Mouse (Mus musculus): ENCODE results near the gene Dag1. TPM values are rescaled to one million over a fixed set of nuclear protein-coding genes. Genes with fewer than 3 reads are reported as not detected.
"Not testable (repeated sequence)": the region's sequence is repeated elsewhere in the genome, so short reads cannot be mapped to it uniquely, and the experiment has no call there.

The Dag1 gene
- polyA plus RNA-seq, 1 experiment = 15.5 TPM

DNA sequence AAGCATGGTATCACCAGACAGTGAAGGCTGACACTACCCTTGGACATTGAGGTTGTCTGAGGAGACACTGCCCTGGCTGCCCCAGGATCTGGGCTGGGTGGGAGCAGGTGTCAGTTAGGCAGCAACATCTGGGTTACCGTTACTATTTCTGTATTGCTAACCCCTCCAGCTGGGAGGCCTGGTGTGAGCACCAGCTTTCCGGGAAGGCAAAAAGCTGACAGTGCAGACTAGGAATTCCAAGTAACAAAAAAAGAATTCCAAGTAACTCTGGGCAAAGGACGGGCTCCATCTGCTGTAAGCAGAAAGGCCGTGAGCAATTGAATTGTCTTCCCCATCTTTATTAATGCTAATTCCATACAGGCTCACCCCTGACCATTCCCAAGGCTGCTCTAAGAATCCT, 65.1 kb downstream of the Dag1 start:
- H3K36me3 ChIP-seq (ENCODE audit: control insufficient read depth, insufficient read depth, low read length) = no peaks in the 10 kb centered on the region
- H3K27me3 ChIP-seq (ENCODE audit: control insufficient read depth, insufficient read depth, low read length) = no peaks in the 10 kb centered on the region
- TF ChIP-seq POLR2A (IDR thresholded peaks at IDR 0.05; ENCODE audit: low read depth, low read length) (no peak), CTCF (IDR thresholded peaks at IDR 0.05; ENCODE audit: extremely low read depth, insufficient read depth, insufficient read length, insufficient replicate concordance) (no peak)
- 85% methylated on average over 4 of the region's 4 CpGs for WGBS
- H3K27ac ChIP-seq (ENCODE audit: insufficient read depth, low read length) = no peak overlapping the region
- H3K4me1 ChIP-seq (ENCODE audit: control insufficient read depth, insufficient read depth, insufficient read length) = peaks cover 9% of the 10 kb centered on the region; the same call in 1 of the 2 replicates
- no peak overlapping the region for H3K4me3 ChIP-seq (ENCODE audit: extremely low read depth, insufficient read depth, insufficient read length)
- DNase-seq (ENCODE audit: low read depth in 1 of 2, low spot score in 2 of 2) = no peak

DNA sequence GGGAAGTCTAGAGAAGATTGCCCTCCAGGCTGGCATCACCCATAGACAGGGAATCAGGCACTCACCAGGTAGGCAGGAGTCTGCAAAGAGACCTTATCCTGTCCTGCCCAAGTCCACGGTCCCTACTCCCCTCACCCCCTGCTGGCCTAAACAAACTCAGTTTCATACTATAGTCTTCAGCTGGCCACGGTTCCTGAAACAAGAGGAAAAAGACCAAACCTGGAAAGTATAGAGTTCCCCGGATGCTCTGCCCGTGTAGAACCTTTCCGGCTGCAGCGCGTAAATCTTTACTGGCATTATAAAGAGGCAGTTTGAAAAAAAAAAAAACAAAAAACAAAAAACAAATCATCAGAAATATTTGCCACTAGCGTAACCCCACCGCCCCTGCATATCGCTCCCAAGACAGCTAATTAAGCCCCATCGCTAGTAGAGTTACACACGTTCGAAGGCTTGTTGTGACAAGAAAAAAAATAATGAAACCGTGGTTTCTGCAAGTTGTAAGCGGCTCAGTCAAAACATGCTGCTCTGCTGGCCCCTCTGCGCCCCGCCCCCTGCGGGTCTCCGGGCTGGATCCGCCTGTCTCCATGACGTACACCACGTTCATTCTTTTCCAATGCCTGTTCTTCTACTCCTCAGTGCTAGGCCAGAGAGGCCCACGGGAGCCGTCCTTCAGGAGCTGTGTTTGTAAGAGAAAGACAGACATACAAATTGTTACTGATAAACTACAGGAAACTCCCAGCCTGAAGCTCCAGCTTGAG, 66.7 kb downstream of the Dag1 start:
- no peak for TF ChIP-seq POLR2A (IDR thresholded peaks at IDR 0.05; ENCODE audit: low read depth, low read length)
- TF ChIP-seq CTCF (IDR thresholded peaks at IDR 0.05; ENCODE audit: extremely low read depth, insufficient read depth, insufficient read length, insufficient replicate concordance) = no peak
- H3K27me3 ChIP-seq (ENCODE audit: control insufficient read depth, insufficient read depth, low read length) = no peaks in the 10 kb centered on the region
- no peak overlapping the region for H3K4me3 ChIP-seq (ENCODE audit: extremely low read depth, insufficient read depth, insufficient read length)
- H3K36me3 ChIP-seq (ENCODE audit: control insufficient read depth, insufficient read depth, low read length) = no peaks in the 10 kb centered on the region
- 56% methylated on average over 24 of the region's 24 CpGs for WGBS
- no peak for DNase-seq (ENCODE audit: low read depth in 1 of 2, low spot score in 2 of 2)
- no peak overlapping the region for H3K27ac ChIP-seq (ENCODE audit: insufficient read depth, low read length)
- H3K4me1 ChIP-seq (ENCODE audit: control insufficient read depth, insufficient read depth, insufficient read length) = peaks cover 9% of the 10 kb centered on the region; the same call in 1 of the 2 replicates

DNA sequence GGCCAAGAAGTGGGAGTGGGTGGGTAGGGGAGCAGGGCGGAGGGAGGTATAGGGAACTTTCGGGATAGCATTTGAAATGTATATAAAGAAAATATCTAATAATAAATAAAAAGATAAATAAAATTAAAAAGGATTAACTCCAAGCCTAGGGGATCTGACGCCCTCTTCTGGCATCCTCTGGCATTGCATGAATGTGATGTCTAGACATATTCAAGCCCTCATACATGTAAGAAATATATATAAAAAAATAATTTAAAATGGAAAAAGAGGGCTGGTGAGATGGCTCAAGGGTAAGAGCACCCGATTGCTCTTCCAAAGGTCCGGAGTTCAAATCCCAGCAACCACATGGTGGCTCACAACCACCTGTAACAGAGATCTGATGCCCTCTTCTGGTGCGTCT, 67.5 kb downstream of the Dag1 start:
- H3K4me1 ChIP-seq (ENCODE audit: control insufficient read depth, insufficient read depth, insufficient read length); H3K27ac ChIP-seq (ENCODE audit: insufficient read depth, low read length); H3K27me3 ChIP-seq (ENCODE audit: control insufficient read depth, insufficient read depth, low read length); H3K36me3 ChIP-seq (ENCODE audit: control insufficient read depth, insufficient read depth, low read length); DNase-seq (ENCODE audit: low read depth in 1 of 2, low spot score in 2 of 2); H3K4me3 ChIP-seq (ENCODE audit: extremely low read depth, insufficient read depth, insufficient read length): not testable (repeated sequence)
- WGBS = 69% methylated on average over 6 of the region's 6 CpGs

DNA sequence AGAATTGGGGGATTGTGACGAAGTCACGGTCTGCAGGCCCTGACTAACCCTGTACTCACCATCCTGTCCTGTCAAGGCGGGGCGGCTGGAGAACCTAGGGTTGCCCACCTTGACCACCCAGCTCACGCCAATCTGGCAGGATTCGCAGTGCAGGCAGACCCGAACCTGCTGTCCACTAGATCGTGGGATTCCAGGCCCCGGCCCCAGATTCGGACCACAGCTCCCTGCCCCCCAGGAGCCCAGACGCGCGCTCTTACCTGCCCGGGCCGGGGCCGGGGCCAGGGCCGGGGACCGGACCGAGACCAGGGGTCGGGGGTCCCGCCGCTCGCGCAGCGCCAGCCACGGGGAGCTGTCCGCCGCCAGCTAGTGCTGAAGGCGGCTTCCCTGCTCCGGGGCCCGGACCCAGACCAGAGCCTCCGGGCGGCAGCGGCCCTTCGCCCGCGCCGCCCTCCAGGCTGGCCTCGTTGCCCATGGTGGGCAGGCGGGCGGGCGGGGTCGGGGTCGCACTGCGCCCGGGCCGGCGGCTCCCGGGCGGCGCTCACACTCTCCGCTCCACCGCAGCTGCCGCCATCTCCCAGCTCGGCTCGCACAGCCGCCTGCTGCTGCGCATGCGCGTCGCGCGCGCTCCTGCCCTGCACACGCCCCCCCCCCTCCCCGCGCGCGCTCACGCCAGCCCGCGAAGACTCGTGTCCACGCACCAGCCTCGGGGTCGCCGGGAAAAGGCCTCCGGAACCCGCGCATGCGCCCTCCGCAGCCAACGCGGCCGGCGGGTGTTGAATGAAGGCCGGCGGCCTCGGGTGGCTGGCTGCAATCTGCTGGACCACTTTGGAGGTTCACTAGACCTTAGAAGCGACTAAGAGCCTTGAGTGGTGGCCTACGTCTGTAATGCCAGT, 73.7 kb downstream of the Dag1 start, which contains the start of gene Bsn:
Gene Bsn, minus strand, starts transcription at position 598 of the 893 bp plus-strand sequence.
- Histone ChIP-seq H3K4me3 (ENCODE audit: extremely low read depth, insufficient read depth, insufficient read length) (peak within 1 kb of the TSS; percentile 52; the same call in 1 of the 2 replicates), H3K4me1 (ENCODE audit: control insufficient read depth, insufficient read depth, insufficient read length) (no peaks in the 10 kb centered on the region; the same call in none of the 2 replicates), H3K36me3 (ENCODE audit: control insufficient read depth, insufficient read depth, low read length) (no peaks in the 10 kb centered on the region), H3K27ac (ENCODE audit: insufficient read depth, low read length) (no peak within 1 kb of the TSS), H3K27me3 (ENCODE audit: control insufficient read depth, insufficient read depth, low read length) (peaks cover 8% of the 10 kb centered on the region)
- WGBS = 4% methylated on average over 84 of the region's 91 CpGs
- TF ChIP-seq CTCF (IDR thresholded peaks at IDR 0.05; ENCODE audit: extremely low read depth, insufficient read depth, insufficient read length, insufficient replicate concordance) (no peak), POLR2A (IDR thresholded peaks at IDR 0.05; ENCODE audit: low read depth, low read length) (no peak)
- peak in 1 of 2 experiments; percentile 31 for DNase-seq (ENCODE audit: low read depth in 1 of 2, low spot score in 2 of 2)

DNA sequence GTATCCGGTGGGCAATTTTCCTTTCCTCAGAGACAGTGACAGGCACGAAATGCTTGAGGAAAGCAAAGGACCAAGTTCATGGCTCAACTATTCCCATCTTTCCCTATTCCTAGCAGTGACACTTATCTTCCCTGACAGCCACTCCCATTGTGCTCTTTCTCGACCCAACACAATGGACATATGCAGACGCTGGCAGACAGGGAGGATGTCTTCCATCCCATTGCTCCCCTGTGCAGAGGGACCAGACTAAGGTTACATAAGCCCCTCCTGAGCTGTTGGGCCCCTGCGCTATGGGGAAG, 74.3 kb downstream of the Dag1 start:
- H3K36me3 ChIP-seq (ENCODE audit: control insufficient read depth, insufficient read depth, low read length) = no peaks in the 10 kb centered on the region
- WGBS = 52% methylated on average over 5 of the region's 5 CpGs
- no peak for DNase-seq (ENCODE audit: low read depth in 1 of 2, low spot score in 2 of 2)
- no peak overlapping the region for H3K27ac ChIP-seq (ENCODE audit: insufficient read depth, low read length)
- H3K4me3 ChIP-seq (ENCODE audit: extremely low read depth, insufficient read depth, insufficient read length) = no peak overlapping the region
- H3K27me3 ChIP-seq (ENCODE audit: control insufficient read depth, insufficient read depth, low read length) = peaks cover 8% of the 10 kb centered on the region
- no peaks in the 10 kb centered on the region; the same call in none of the 2 replicates for H3K4me1 ChIP-seq (ENCODE audit: control insufficient read depth, insufficient read depth, insufficient read length)
- TF ChIP-seq CTCF (IDR thresholded peaks at IDR 0.05; ENCODE audit: extremely low read depth, insufficient read depth, insufficient read length, insufficient replicate concordance) (no peak), POLR2A (IDR thresholded peaks at IDR 0.05; ENCODE audit: low read depth, low read length) (no peak)

DNA sequence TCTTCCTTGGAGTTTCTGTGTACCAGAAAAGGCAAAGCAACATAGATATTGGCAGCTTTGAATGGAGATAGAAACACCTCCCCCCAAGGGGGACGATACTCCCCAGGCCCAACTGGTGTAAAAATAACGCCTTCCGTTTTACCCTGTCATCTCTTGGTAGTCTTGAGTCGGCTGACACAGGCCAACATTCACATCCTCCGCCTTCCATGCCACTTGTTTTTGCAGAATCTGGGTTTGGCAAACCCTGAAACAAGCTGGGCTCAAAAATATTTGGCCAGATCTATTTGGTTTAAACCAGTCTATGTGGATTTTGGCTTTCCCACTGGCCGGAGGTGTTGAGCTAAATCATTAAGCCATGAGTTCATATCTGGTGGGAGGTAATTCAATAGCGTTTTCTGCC, 74.7 kb downstream of the Dag1 start:
- TF ChIP-seq POLR2A (IDR thresholded peaks at IDR 0.05; ENCODE audit: low read depth, low read length) = no peak
- no peak for TF ChIP-seq CTCF (IDR thresholded peaks at IDR 0.05; ENCODE audit: extremely low read depth, insufficient read depth, insufficient read length, insufficient replicate concordance)
- 78% methylated on average over 7 of the region's 7 CpGs for WGBS

More for the DNA sequence above, 74.7 kb downstream of the Dag1 start:
- H3K27me3 ChIP-seq (ENCODE audit: control insufficient read depth, insufficient read depth, low read length) = peaks cover 8% of the 10 kb centered on the region
- H3K4me1 ChIP-seq (ENCODE audit: control insufficient read depth, insufficient read depth, insufficient read length) = no peaks in the 10 kb centered on the region; the same call in none of the 2 replicates
- H3K36me3 ChIP-seq (ENCODE audit: control insufficient read depth, insufficient read depth, low read length) = no peaks in the 10 kb centered on the region
- no peak overlapping the region for H3K4me3 ChIP-seq (ENCODE audit: extremely low read depth, insufficient read depth, insufficient read length)
- H3K27ac ChIP-seq (ENCODE audit: insufficient read depth, low read length) = no peak overlapping the region
- no peak for DNase-seq (ENCODE audit: low read depth in 1 of 2, low spot score in 2 of 2)

Data from spleen, adult 2 months (tissue).